Mouse (Mus musculus) c-Kit-positive CD71-positive TER-119-positive erythroid progenitor cells, embryonic 14.5 days (primary cell): ENCODE results near the gene Fez1.

Experiments
- DNase-seq: peaks from one replicate; pipeline ENCODE4 v3.0.0-alpha.2; 2013; ENCODE audit warnings: low spot score

The Fez1 gene

DNA sequence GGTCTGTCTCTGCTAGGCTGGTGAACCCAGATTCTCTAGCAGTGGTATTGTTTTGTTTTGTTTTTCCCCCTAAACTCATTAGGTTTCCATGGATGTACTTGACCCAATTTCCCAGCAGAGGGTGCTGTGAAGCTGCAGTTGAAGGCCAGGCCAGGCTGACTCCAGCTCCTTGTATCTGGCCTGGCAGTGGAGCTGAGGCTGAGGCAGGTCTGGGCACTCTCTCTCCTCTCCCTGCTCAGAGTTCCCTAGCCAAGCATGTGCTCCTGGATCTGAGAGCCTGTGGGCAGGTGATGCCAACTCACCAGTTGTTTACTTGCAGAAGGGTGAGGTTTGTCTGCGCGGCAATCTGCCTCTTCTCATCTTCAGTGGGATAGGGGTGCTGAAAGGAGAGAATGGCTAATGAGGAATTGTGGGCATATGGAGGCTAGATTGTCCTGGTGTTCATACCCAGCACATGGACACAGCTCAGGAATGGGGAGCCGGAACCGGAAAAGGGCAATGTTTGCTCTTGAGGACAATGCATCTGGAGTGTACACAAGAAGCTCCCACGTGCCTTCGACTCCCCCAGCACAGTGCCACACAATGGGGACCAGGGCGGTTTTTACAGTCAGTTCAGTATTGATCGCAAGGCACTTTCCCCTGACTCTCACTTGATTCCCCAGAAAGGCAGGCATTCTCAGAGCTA, 73.5 kb downstream of the Fez1 start:
- DNase-seq = no peak

DNA sequence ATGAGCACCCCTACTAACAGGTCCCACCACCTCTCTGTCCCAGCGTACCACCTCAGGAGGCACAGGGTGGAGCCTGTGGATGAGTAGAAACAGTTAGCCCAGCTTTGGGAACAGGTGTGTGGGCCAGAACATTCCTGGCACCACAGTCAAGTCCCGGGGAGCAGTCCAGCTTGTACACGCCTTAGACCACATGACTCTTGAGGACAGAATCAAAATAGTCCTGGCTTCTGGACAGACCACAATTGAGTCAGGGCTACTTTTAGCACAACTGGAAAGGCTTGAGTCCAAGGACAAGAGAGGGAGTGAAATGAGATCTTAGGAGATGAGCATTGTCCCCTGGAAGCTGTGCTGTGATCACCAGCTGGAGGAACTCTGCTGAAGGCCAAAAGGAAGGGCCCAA, 76.9 kb downstream of the Fez1 start:
- no peak for DNase-seq

GRCm38 (mm10) chr9:36900464-36900863, 78.8 kb downstream of the Fez1 start:
- DNase-seq = no peak

DNA sequence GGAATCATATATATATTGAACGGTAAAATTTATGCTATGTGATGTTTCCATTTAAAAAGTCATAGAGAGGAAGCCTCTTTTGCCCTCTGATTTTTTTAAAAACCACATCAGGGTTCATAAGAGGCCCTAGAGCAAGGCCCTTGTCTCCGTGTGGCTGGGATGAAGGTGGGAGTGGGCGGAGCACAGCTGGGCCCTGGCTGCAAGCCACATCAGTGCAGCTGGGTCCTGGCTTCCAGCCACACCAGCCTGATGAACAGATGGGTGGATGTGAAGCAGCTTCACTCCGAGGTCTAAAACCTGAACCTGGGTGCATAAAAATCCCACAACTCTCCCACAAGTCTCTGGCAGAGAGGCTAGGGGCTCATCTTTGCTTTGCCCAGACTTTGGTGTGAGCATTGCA, 83.8 kb downstream of the Fez1 start:
- no peak for DNase-seq

DNA sequence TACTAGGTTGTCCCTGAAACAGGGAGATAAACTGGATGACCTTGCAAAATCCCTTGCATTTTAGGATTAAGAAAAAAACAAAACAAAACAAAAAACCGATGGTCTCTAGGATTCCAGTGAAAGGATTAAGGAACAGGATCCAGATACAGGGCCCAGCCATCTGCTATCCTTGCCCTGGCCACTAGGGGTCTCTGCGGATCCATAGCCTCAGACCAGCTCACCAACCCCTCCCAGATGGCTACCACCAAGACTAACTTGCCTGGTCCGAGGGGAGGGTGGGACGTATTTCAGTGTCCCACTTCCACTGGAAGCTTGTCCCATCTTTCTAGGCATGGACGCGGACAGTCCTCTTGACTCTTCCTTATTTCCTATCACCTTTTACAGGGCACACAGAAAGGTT, 94.7 kb downstream of the Fez1 start:
- DNase-seq = peak; percentile 32

GRCm38 (mm10) chr9:36916915-36917314, 95.3 kb downstream of the Fez1 start:
- DNase-seq = no peak

DNA sequence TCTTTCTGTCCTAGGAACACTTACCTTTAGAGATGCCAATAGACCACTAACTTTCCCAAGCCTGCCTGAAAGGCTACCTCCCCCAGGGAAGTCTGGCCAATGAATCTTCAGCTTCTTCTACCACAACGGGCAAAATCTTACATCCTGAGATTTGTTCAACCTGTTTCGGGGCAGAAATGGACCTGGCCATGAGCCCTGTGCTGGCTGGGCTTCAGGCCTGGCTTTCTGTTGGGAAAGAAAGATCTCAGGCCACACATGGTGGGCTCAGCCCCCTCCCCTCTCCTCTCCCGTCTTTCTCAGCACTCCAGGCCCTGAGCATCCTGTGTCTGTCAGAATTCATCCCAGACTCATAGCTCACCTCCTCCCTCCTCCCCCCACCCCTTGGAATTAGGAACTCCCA, 96.9 kb downstream of the Fez1 start:
- no peak for DNase-seq

- DNase-seq = no peak
These were observed 97.8 kb downstream of the Fez1 start for GRCm38 (mm10) chr9:36919472-36919871.

DNA sequence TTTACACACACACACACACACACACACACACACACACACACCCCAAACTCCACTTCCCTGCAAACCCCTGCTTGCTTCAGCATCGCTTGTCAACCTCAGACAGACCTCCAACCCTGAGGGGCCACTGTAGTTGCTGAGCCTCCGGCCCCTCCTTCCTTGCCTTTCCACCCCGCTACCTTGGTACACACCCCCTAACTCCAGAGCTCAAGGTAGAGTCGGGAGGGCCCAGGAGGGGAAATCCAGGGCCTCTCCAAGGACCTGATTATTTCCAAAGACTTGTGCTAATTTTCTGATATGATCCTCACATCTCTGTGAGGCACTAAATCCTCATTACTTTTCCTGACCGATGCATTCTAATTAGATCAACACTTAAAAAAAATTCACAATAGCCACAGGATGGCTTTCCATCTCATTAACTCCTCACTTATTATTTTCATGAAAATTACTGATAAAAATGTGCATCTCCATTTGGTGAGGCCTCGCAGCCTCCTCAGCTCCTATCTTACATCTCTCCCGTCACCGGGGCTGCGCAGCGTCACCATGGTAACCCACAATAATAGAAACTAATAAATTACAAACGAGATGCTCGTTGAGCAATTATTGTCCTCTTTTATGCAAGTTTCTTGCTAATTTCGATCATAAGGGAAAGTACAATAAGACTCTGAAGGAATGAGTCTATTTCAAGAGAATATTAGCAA, 100.2 kb downstream of the Fez1 start:
- DNase-seq = no peak

GRCm38 (mm10) chr9:36923753-36924152, 102.1 kb downstream of the Fez1 start:
- DNase-seq = no peak
